Mouse (Mus musculus) forebrain, embryonic 11.5 days (tissue): ENCODE data around the gene Ldha. TPM values are rescaled to one million over a fixed set of nuclear protein-coding genes. Genes with fewer than 3 reads are reported as not detected.
A peak's percentile ranks its signal among the peaks of the same experiment; 100 is the strongest.

Source experiments
- ATAC-seq: fragments of 200-750 bp; cut with Nextera tagmentation; replicated peaks from 2 replicates; pipeline ENCODE4 v1.8.0; 2017; ENCODE audit warnings: moderate TSS enrichment; ENCODE audit not compliant: low FRiP score
- DNase-seq: peaks from one replicate; pipeline ENCODE4 v3.0.0-alpha.2; 2017; ENCODE audit warnings: low spot score
- H3K27ac ChIP-seq: fragments of 300-500 bp; sonication (generic); 2 replicates; pipeline ENCODE4 v1.5.1; 2014; ENCODE audit warnings: low read depth, low read length
- H3K27me3 ChIP-seq: fragments of 300-500 bp; sonication (generic); 2 replicates; pipeline ENCODE4 v1.6.1; 2014; ENCODE audit warnings: mild to moderate bottlenecking, low read length, mixed read lengths; ENCODE audit not compliant: control insufficient read depth, insufficient read depth
- H3K36me3 ChIP-seq: fragments of 300-500 bp; sonication (generic); 2 replicates; pipeline ENCODE4 v1.6.1; 2014; ENCODE audit warnings: mild to moderate bottlenecking, low read length, moderate library complexity, mixed read lengths; ENCODE audit not compliant: control insufficient read depth, insufficient read depth
- H3K4me1 ChIP-seq: fragments of 300-500 bp; sonication (generic); replicated peaks from 2 replicates; pipeline ENCODE4 v1.6.1; 2014; ENCODE audit warnings: low read length, mixed read lengths; ENCODE audit not compliant: control insufficient read depth, insufficient read depth
- H3K4me2 ChIP-seq: fragments of 300-500 bp; sonication (generic); 2 replicates; pipeline ENCODE4 v1.6.1; 2014; ENCODE audit warnings: low read depth, mild to moderate bottlenecking, low read length, moderate library complexity, mixed read lengths; ENCODE audit not compliant: severe bottlenecking
- H3K4me3 ChIP-seq: fragments of 300-500 bp; sonication (generic); 2 replicates; pipeline ENCODE4 v1.5.1; 2014; ENCODE audit warnings: low read depth, low read length
- H3K9ac ChIP-seq: fragments of 300-500 bp; sonication (generic); 2 replicates; pipeline ENCODE4 v1.6.1; 2014; ENCODE audit warnings: low read length
- H3K9me3 ChIP-seq: fragments of 300-500 bp; sonication (generic); 2 replicates; pipeline ENCODE4 v1.6.1; 2016; ENCODE audit warnings: low read length, mixed read lengths; ENCODE audit not compliant: control insufficient read depth
- WGBS: fragments of 180-500 bp; shearing (Covaris S2); extraction: QIAGEN DNeasy Blood & Tissue Kit; methylation state at CpG from one replicate; pipeline ENCODE4 v1.1.7; 2014; 5-methylcytosine and 5-hydroxymethylcytosine counted together
- polyA plus RNA-seq: library from polyadenylated mRNA; unstranded; fragments of >200 nt; fragmentation: Nextera tagmentation; extraction: Ambion mirVana; gene quantifications from 2 replicates; pipeline ENCODE4 v1.2.1, GENCODE M21; 2014

The Ldha gene
- 2,020 and 2,118 TPM in 2 replicates for polyA plus RNA-seq

GRCm38 (mm10) chr7:46840787-46841525 lies at the start of gene Ldha:
Gene Ldha, plus strand, starts transcription at chr7:46841475.
- no peaks in the 10 kb centered on the region for H3K9me3 ChIP-seq

GRCm38 (mm10) chr7:46793871-46794270 lies 47.4 kb upstream of the Ldha start:
- WGBS, result 89% methylated on average over 4 of the region's 4 CpGs
- Histone ChIP-seq H3K4me3 (no peak overlapping the region), H3K9me3 (no peaks in the 10 kb centered on the region), H3K4me1 (peaks cover 7% of the 10 kb centered on the region), H3K27me3 (no peaks in the 10 kb centered on the region), H3K27ac (no peak overlapping the region), H3K36me3 (no peaks in the 10 kb centered on the region), H3K4me2 (no peak overlapping the region), H3K9ac (no peak overlapping the region)
- no peak for ATAC-seq
- DNase-seq, result no peak

More at GRCm38 (mm10) chr7:46840787-46841525, at the start of gene Ldha:
- H3K27ac ChIP-seq, result no peak within 1 kb of the TSS
- WGBS, result 28% methylated on average over 6 of the region's 6 CpGs
- no peak within 1 kb of the TSS for H3K9ac ChIP-seq
- no peak within 1 kb of the TSS for H3K4me2 ChIP-seq
- H3K4me3 ChIP-seq, result no peak within 1 kb of the TSS
- ATAC-seq (no peak), DNase-seq (no peak)
- H3K36me3 ChIP-seq, result no peaks in the 10 kb centered on the region
- H3K4me1 ChIP-seq, result peaks cover 8% of the 10 kb centered on the region; the same call in 1 of the 2 replicates
- H3K27me3 ChIP-seq, result no peaks in the 10 kb centered on the region

GRCm38 (mm10) chr7:46795287-46796205 lies 45.7 kb upstream of the Ldha start, which contains the start of the genes Hps5 and Gtf2h1:
Gene Hps5, minus strand, starts transcription at chr7:46796064.
Gene Gtf2h1, plus strand, starts transcription at chr7:46796103.
- peak within 1 kb of the TSS; percentile 96 for H3K9ac ChIP-seq
- H3K4me1 ChIP-seq, result peaks cover 7% of the 10 kb centered on the region
- WGBS, result under 1% methylated on average over 68 of the region's 75 CpGs
- H3K4me3 ChIP-seq, result peak within 1 kb of the TSS; percentile 92
- H3K27ac ChIP-seq, result peak within 1 kb of the TSS; percentile 77
- ATAC-seq (peak; percentile 98), DNase-seq (peak; percentile 99)
- no peaks in the 10 kb centered on the region for H3K9me3 ChIP-seq
- no peaks in the 10 kb centered on the region for H3K27me3 ChIP-seq
- H3K36me3 ChIP-seq, result no peaks in the 10 kb centered on the region; the same call in 1 of the 2 replicates
- H3K4me2 ChIP-seq, result peak within 1 kb of the TSS; percentile 71

- H3K4me1 ChIP-seq, result peaks cover 7% of the 10 kb centered on the region
- H3K9ac ChIP-seq, result peak overlapping the region; percentile 96
- DNase-seq, result no peak
- no peak overlapping the region for H3K27ac ChIP-seq
- ATAC-seq, result peak; percentile 72; the same call in 1 of the 2 replicates
- H3K27me3 ChIP-seq, result no peaks in the 10 kb centered on the region
- H3K4me3 ChIP-seq, result peak overlapping the region; percentile 92
- peak overlapping the region; percentile 61 for H3K4me2 ChIP-seq
- no peaks in the 10 kb centered on the region; the same call in 1 of the 2 replicates for H3K36me3 ChIP-seq
- H3K9me3 ChIP-seq, result no peaks in the 10 kb centered on the region
- WGBS, result 0% methylated on average over 27 of the region's 31 CpGs
Observed at GRCm38 (mm10) chr7:46796206-46796679, 45.0 kb upstream of the Ldha start.

GRCm38 (mm10) chr7:46796779-46797178 lies 44.5 kb upstream of the Ldha start:
- WGBS, result 62% methylated on average over 6 of the region's 6 CpGs
- peak overlapping the region; percentile 96 for H3K9ac ChIP-seq

GRCm38 (mm10) chr7:46810325-46810724 lies 30.9 kb upstream of the Ldha start:
- Histone ChIP-seq H3K4me2 (no peak overlapping the region), H3K4me3 (no peak overlapping the region), H3K9ac (no peak overlapping the region), H3K27me3 (no peaks in the 10 kb centered on the region), H3K4me1 (no peaks in the 10 kb centered on the region), H3K27ac (no peak overlapping the region), H3K9me3 (no peaks in the 10 kb centered on the region), H3K36me3 (peaks cover 7% of the 10 kb centered on the region; the same call in 1 of the 2 replicates)
- DNase-seq (no peak), ATAC-seq (no peak)
- WGBS, result 95% methylated on average over 6 of the region's 6 CpGs

More at GRCm38 (mm10) chr7:46796779-46797178, 44.5 kb upstream of the Ldha start:
- Histone ChIP-seq H3K4me1 (peaks cover 7% of the 10 kb centered on the region), H3K4me2 (peak overlapping the region; percentile 61), H3K36me3 (no peaks in the 10 kb centered on the region; the same call in 1 of the 2 replicates), H3K9me3 (no peaks in the 10 kb centered on the region), H3K27ac (no peak overlapping the region), H3K27me3 (no peaks in the 10 kb centered on the region), H3K4me3 (peak overlapping the region; percentile 92)
- ATAC-seq, result no peak
- no peak for DNase-seq

GRCm38 (mm10) chr7:46814012-46814411 lies 27.3 kb upstream of the Ldha start:
- H3K36me3 ChIP-seq, result peaks cover 13% of the 10 kb centered on the region; the same call in 1 of the 2 replicates
- no peaks in the 10 kb centered on the region for H3K27me3 ChIP-seq

More at GRCm38 (mm10) chr7:46814012-46814411, 27.3 kb upstream of the Ldha start:
- DNase-seq (no peak), ATAC-seq (no peak)
- Histone ChIP-seq H3K4me3 (no peak overlapping the region), H3K9ac (no peak overlapping the region), H3K9me3 (no peaks in the 10 kb centered on the region), H3K27ac (no peak overlapping the region), H3K4me2 (no peak overlapping the region), H3K4me1 (no peaks in the 10 kb centered on the region)
- 92% methylated on average over 4 of the region's 4 CpGs for WGBS
